Mouse (Mus musculus): ENCODE data around the gene Kcnk7. TPM values are rescaled to one million over a fixed set of nuclear protein-coding genes. Genes with fewer than 3 reads are reported as not detected.

Gene Kcnk7
- total and polyA plus RNA-seq, 2 experiments from 2014 or later: 0.17 TPM; not detected in 1

DNA sequence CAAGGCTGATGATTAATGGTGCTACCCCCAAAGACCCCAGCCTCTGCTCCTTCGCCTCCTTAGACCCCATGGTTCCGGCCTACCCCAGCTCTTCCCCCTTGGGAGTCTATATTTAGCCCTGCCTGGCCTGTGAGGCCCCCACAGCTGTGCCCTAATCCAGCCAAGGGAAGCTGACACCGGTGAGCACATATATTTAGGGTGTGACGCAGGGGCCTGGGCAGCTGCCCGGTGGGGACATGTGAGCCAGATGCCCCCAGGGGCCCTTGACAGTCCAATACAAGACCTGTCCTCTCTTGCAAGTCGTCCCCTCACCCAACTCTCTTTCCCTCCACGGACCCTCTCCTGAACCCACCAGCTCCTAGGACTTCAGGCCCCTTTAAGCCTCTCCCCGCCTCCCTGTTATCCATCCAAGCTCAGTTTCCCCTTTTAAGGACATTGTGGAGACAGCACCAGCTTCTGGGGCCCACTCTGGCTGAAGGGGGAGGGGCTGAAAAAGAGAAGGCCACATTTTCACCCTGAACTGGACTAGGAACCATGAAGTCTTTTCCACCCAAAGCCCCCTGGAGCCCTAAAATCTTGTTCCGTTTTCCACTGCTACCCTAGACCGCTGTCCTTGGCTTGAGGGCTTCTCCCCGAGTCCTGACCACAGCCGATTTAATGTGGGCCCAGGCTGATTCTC, 21.0 kb downstream of the Kcnk7 start:
- Histone ChIP-seq H3K4me1 (ENCODE audit: insufficient read depth) (peaks cover 27% of the 10 kb centered on the region), H3K36me3 (ENCODE audit: insufficient read depth) (peaks cover 38% of the 10 kb centered on the region), H3K9me3 (ENCODE audit: low read length) (no peaks in the 10 kb centered on the region), H3K9ac (peak overlapping the region; percentile 22; the same call in 1 of the 2 replicates), H3K27ac (ENCODE audit: low read depth, low read length) (no peak overlapping the region), H3K4me3 (ENCODE audit: low read depth, low read length) (no peak overlapping the region), H3K27me3 (ENCODE audit: insufficient read depth, low read length) (no peaks in the 10 kb centered on the region), H3K4me2 (ENCODE audit: low read depth) (peak overlapping the region; percentile 99)
- ATAC-seq (no peak), DNase-seq (no peak)
- 85% methylated on average over 12 of the region's 12 CpGs for WGBS
- no peak for TF ChIP-seq CTCF (IDR thresholded peaks at IDR 0.05; ENCODE audit: low read depth)

DNA sequence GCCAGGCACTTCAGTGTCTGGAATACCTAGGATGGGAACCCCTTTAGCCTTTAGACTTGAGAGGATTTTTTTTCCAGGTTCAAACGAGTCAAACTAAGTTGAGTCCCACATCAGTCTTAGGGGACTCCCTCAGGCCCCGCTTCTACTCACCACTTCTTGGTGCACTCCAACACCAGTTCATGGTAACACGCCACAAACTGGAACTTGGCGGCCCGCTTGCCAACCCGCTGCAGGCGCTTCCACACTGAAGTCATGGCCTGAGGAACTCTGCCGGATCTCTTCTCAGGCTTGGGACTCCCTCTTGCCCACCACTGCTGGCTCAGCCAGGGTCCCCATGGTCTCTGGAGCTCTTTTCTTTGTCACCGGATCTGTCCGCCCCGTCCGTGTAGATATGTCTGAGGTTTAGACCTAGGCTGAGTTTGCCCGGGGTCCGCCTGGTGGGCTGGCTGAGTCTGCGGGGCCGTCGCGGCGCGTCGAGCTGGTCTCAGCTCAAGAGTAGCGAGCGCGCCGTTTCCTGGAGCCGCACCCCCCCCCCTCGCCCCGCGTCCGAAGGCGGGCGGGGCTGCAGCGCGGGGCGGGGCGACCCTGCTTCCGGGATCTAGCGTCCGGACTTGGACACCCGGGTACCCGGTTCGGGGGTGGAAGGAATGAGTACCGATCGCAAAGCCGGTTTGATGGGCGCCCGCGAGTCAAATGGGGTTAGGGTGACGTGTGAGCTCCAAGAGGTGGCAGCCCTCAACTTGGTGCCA, 21.8 kb downstream of the Kcnk7 start, which contains the start of gene Ehbp1l1:
Ehbp1l1 (minus strand) TSS at position 551 of the 749 bp plus-strand sequence.
- Histone ChIP-seq H3K4me2 (ENCODE audit: low read depth) (peak within 1 kb of the TSS; percentile 99), H3K4me1 (ENCODE audit: insufficient read depth) (peaks cover 33% of the 10 kb centered on the region), H3K9me3 (ENCODE audit: low read length) (no peaks in the 10 kb centered on the region), H3K27ac (ENCODE audit: low read depth, low read length) (no peak within 1 kb of the TSS), H3K36me3 (ENCODE audit: insufficient read depth) (peaks cover 30% of the 10 kb centered on the region), H3K27me3 (ENCODE audit: insufficient read depth, low read length) (no peaks in the 10 kb centered on the region), H3K4me3 (ENCODE audit: low read depth, low read length) (peak within 1 kb of the TSS; percentile 29), H3K9ac (peak within 1 kb of the TSS; percentile 39)
- WGBS: 16% methylated on average over 46 of the region's 49 CpGs
- no peak for TF ChIP-seq CTCF (IDR thresholded peaks at IDR 0.05; ENCODE audit: low read depth)
- DNase-seq (no peak), ATAC-seq (no peak)

DNA sequence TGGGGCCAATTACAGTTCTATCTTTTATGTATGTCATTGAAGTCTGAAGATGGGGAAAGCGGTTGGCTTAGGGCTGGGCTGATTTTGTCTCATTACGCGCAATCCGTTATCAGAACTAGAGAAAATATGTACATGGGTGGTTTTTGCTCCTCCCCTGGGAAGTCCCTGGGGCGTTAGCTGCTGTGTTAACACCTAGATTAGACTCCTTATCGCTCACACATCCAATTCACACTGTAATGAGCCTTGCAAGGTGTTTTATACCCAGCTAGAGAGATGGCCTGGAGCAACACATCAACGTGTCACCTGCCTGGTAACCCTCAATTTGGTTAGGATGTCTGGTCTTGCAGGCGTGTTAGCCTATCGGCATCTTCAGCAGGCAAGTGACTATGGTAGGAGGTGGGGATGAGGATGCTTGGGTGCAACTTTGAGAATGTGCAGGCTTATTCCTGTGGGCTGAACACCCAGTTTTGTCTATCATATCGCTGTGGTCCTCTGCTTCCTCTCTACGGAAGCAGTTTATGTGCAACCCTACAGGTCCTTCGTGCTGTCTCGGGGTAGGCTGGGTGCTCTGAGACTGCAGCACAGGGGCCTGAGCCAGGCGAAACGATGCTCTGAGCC, 22.9 kb downstream of the Kcnk7 start:
- no peak for ATAC-seq
- no peak for TF ChIP-seq CTCF (IDR thresholded peaks at IDR 0.05; ENCODE audit: low read depth)
- WGBS: 73% methylated on average over 15 of the region's 15 CpGs
- Histone ChIP-seq H3K4me1 (ENCODE audit: insufficient read depth) (peaks cover 34% of the 10 kb centered on the region), H3K9me3 (ENCODE audit: low read length) (no peaks in the 10 kb centered on the region), H3K27ac (ENCODE audit: low read depth, low read length) (no peak overlapping the region), H3K27me3 (ENCODE audit: insufficient read depth, low read length) (no peaks in the 10 kb centered on the region), H3K9ac (peak overlapping the region; percentile 99), H3K4me3 (ENCODE audit: low read depth, low read length) (peak overlapping the region; percentile 97), H3K36me3 (ENCODE audit: insufficient read depth) (peaks cover 19% of the 10 kb centered on the region), H3K4me2 (ENCODE audit: low read depth) (peak overlapping the region; percentile 99)
- no peak for DNase-seq

DNA sequence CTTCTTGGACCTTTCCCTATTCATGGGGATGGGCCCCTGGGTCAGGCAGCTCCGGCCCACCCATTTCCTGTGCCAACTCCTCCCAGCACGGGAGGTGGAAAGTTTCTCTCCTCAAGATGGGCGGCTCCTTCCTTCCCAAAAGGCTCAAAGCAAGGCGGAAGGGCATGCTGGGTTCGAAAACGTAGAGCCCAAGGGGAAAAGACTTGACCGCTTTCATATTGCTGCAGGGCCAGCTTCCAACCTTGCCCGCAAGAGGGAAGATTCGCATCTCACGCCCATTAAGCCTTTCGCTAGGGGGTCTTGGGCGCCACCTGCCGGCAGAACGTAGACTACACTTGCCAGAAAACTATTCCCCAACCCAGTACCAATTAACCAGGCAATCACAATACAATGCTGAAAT, 23.5 kb downstream of the Kcnk7 start:
- Histone ChIP-seq H3K27ac (ENCODE audit: low read depth, low read length) (no peak overlapping the region; the same call in 1 of the 2 replicates), H3K36me3 (ENCODE audit: insufficient read depth) (peaks cover 16% of the 10 kb centered on the region), H3K4me3 (ENCODE audit: low read depth, low read length) (peak overlapping the region; percentile 97), H3K27me3 (ENCODE audit: insufficient read depth, low read length) (no peaks in the 10 kb centered on the region), H3K9me3 (ENCODE audit: low read length) (no peaks in the 10 kb centered on the region), H3K4me2 (ENCODE audit: low read depth) (peak overlapping the region; percentile 99), H3K9ac (peak overlapping the region; percentile 99), H3K4me1 (ENCODE audit: insufficient read depth) (peaks cover 34% of the 10 kb centered on the region)
- DNase-seq (peak; percentile 90), ATAC-seq (peak; percentile 34; the same call in 1 of the 2 replicates)
- 4% methylated on average over 14 of the region's 14 CpGs for WGBS
- peak; percentile 99 for TF ChIP-seq CTCF (IDR thresholded peaks at IDR 0.05; ENCODE audit: low read depth)

DNA sequence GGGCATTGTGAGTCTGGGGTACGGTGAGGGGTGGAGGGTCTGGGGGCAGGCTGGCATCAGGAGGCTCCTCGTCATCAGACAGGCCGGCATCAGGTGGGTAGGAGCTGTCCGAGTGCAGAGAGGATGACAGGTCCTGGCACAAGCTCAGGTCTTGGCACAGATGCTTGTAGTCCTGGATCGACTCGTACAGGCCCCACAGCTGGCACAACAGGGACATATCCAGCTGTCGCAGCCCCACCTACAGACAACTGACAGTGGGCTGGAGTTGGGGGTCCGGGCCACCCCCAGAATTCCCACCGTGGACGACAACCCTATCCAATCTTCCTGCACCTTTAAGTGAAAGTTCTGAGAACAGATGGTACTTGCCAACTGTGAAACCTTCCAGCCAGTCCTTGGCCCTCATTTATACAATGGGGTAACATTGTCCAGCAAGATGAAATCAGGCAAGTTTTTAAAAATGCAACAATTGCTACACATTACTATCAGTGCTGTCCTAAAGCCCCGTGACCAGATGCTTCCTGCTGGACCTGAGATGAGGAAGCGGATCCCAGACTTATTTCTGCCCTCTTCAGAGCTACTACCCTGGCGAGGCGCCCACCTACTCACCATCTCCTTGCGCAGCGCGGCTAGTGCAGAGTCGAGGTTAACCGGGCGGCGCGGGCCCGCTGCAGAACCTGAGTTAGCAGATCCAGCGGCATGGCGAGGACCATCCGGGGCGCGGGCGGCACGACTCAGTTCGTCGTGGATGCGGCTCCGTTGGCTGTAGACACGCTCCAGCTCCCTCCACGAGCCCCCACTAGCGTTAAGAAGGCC, 24.7 kb downstream of the Kcnk7 start:
- no peak for TF ChIP-seq CTCF (IDR thresholded peaks at IDR 0.05; ENCODE audit: low read depth)
- peaks cover 15% of the 10 kb centered on the region for H3K36me3 ChIP-seq (ENCODE audit: insufficient read depth)
- ATAC-seq (peak; percentile 44), DNase-seq (peak; percentile 79)
- no peaks in the 10 kb centered on the region for H3K9me3 ChIP-seq (ENCODE audit: low read length)
- no peaks in the 10 kb centered on the region for H3K27me3 ChIP-seq (ENCODE audit: insufficient read depth, low read length)
- H3K27ac ChIP-seq (ENCODE audit: low read depth, low read length): peak overlapping the region; percentile 96
- H3K4me2 ChIP-seq (ENCODE audit: low read depth): peak overlapping the region; percentile 99
- H3K9ac ChIP-seq: peak overlapping the region; percentile 99
- peaks cover 34% of the 10 kb centered on the region for H3K4me1 ChIP-seq (ENCODE audit: insufficient read depth)
- WGBS: 5% methylated on average over 37 of the region's 37 CpGs
- peak overlapping the region; percentile 97 for H3K4me3 ChIP-seq (ENCODE audit: low read depth, low read length)

DNA sequence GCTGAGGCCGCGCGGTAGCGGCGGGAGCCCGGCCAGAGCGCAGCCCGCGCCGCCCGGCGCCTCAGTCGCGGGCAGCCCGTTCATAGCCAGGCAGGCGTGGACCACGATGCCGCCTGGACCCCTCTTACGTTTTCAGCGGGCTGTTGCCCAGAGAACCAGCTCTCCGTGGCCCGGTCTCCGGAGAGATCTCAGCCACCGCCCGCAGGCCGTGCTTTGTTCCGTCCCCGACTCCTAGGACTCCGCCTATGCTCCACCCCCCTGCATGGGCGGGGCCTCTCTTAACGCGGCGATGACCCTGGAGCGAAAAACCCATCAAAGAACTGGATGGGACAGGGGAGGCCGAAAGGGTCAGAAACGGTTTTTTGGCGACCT, 25.3 kb downstream of the Kcnk7 start, which contains the start of gene Fam89b:
Fam89b (minus strand) TSS at position 210 of the 372 bp plus-strand sequence.
- Histone ChIP-seq H3K4me1 (ENCODE audit: insufficient read depth) (peaks cover 34% of the 10 kb centered on the region), H3K9me3 (ENCODE audit: low read length) (no peaks in the 10 kb centered on the region), H3K27ac (ENCODE audit: low read depth, low read length) (peak within 1 kb of the TSS; percentile 96), H3K27me3 (ENCODE audit: insufficient read depth, low read length) (no peaks in the 10 kb centered on the region), H3K9ac (peak within 1 kb of the TSS; percentile 99), H3K36me3 (ENCODE audit: insufficient read depth) (peaks cover 9% of the 10 kb centered on the region), H3K4me2 (ENCODE audit: low read depth) (peak within 1 kb of the TSS; percentile 99), H3K4me3 (ENCODE audit: low read depth, low read length) (peak within 1 kb of the TSS; percentile 97)
- peak; percentile 88 for ATAC-seq
- TF ChIP-seq CTCF (IDR thresholded peaks at IDR 0.05; ENCODE audit: low read depth): no peak
- under 1% methylated on average over 37 of the region's 37 CpGs for WGBS
- peak; percentile 88 for DNase-seq
